10 mouse cellular contexts compared by ENCODE assay signal in the genomic region with DNA sequence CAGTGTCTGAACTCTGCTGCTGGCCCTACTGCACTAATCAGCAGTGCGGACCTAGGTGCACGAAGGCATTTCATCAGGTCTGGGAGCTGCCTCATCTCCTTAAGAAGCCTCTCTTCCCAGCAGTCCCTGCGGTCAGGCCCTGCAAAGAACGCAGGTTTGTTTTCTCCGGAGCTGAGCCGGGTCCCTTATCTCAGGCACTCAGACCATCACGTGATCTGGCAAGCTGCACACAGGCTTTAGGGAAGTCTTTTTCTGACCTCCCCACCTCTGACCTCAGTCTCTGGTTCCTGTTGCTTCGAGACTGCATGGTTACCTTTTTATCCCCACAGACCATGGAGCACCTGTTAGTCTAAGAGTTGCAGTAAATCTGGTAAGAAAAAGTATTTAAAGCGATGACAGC. TPM values are rescaled to one million over a fixed set of nuclear protein-coding genes. Genes with fewer than 3 reads are reported as not detected.
DNase-seq lines count a peak whose midpoint lies in the region; ATAC-seq lines count a peak whose summit lies in the region.
"Had no signal": no experiment of that assay in that cellular context is flagged by ENCODE, and none has a peak within 500 bp of the region (broad histone marks: within the 10 kb centered on the region; RNA-seq: fewer than 3 reads in every experiment).

No protein-coding gene starts in this region.

- H3K9ac ChIP-seq in heart, embryonic 14.5 days (ENCODE audit: low read length): no peak overlapping the region
- H3K9ac ChIP-seq in lung, embryonic 16.5 days (ENCODE audit: low read length): no peak overlapping the region
- H3K9ac ChIP-seq in stomach, embryonic 14.5 days (replicated peaks; ENCODE audit: low read depth, low read length): no peak overlapping the region
- H3K9ac ChIP-seq in midbrain, embryonic 14.5 days (replicated peaks; ENCODE audit: low read length): no peak overlapping the region

- peak overlapping the region in 1 of 2 experiments; percentile 19; a peak in 1 of 4 replicates for H3K27ac ChIP-seq in heart, embryonic 14.5 days (replicated peaks in 1 of 2; ENCODE audit: control insufficient read depth in 1 of 2, insufficient read depth in 1 of 2, low read depth in 2 of 2, low read length in 2 of 2)
- no peak overlapping the region for H3K27ac ChIP-seq in lung, embryonic 16.5 days (ENCODE audit: low read length)
- H3K27ac ChIP-seq in stomach, embryonic 14.5 days (ENCODE audit: low read length): no peak overlapping the region
- H3K27ac ChIP-seq in midbrain, embryonic 14.5 days (replicated peaks; ENCODE audit: low read depth, low read length): no peak overlapping the region

- peak; percentile 58 to 65 for DNase-seq in heart, adult 18-20 months
- DNase-seq in heart, postnatal 25 days (ENCODE audit: low spot score): no peak
- DNase-seq in gastrocnemius, postnatal 25 days: no peak
- DNase-seq in left cerebral cortex, adult 8-10 months (ENCODE audit: low spot score in 2 of 2): no peak
- no peak for DNase-seq in midbrain, embryonic 14.5 days
- DNase-seq: kidney, postnatal 36 days had no signal

- no peak overlapping the region for H3K4me3 ChIP-seq in heart, embryonic 14.5 days (ENCODE audit: control insufficient read depth in 1 of 2, insufficient read depth in 1 of 2, low read depth in 1 of 2, low read length in 2 of 2)
- H3K4me3 ChIP-seq in lung, embryonic 16.5 days (ENCODE audit: low read length): no peak overlapping the region
- H3K4me3 ChIP-seq in stomach, embryonic 14.5 days (ENCODE audit: low read depth, low read length): no peak overlapping the region
- H3K4me3 ChIP-seq in midbrain, embryonic 14.5 days (replicated peaks; ENCODE audit: low read depth, low read length): no peak overlapping the region

- no peak overlapping the region for H3K4me2 ChIP-seq in heart, embryonic 14.5 days (ENCODE audit: low read length)
- H3K4me2 ChIP-seq in lung, embryonic 16.5 days (ENCODE audit: low read depth, low read length): no peak overlapping the region
- H3K4me2 ChIP-seq in stomach, embryonic 14.5 days (replicated peaks; ENCODE audit: low read depth, low read length): no peak overlapping the region
- H3K4me2 ChIP-seq in midbrain, embryonic 14.5 days (ENCODE audit: low read length): no peak overlapping the region

- H3K27me3 ChIP-seq in heart, embryonic 14.5 days (ENCODE audit: control insufficient read depth, insufficient read depth, low read length): no peaks in the 10 kb centered on the region
- H3K27me3 ChIP-seq in lung, embryonic 16.5 days (ENCODE audit: control insufficient read depth, insufficient read depth, low read depth, low read length): no peaks in the 10 kb centered on the region
- H3K27me3 ChIP-seq in stomach, embryonic 14.5 days (ENCODE audit: control insufficient read depth, insufficient read depth, low read length): no peaks in the 10 kb centered on the region
- H3K27me3 ChIP-seq in midbrain, embryonic 14.5 days (ENCODE audit: control insufficient read depth, insufficient read depth, low read length): no peaks in the 10 kb centered on the region

- peak; percentile 61 for ATAC-seq in heart, embryonic 14.5 days (ENCODE audit: insufficient number of reproducible peaks, insufficient read depth, low FRiP score, low read depth)
- ATAC-seq in lung, embryonic 16.5 days (ENCODE audit: low read depth): peak; percentile 37
- ATAC-seq in stomach, embryonic 14.5 days (ENCODE audit: insufficient number of reproducible peaks, insufficient read depth, low FRiP score, low read depth): peak; percentile 75
- ATAC-seq in midbrain, embryonic 14.5 days (ENCODE audit: low FRiP score, low TSS enrichment): no peak
- ATAC-seq: forebrain, embryonic 16.5 days had no signal

- no peaks in the 10 kb centered on the region for H3K36me3 ChIP-seq in heart, embryonic 14.5 days (ENCODE audit: control insufficient read depth, insufficient read depth, low read length)
- no peaks in the 10 kb centered on the region for H3K36me3 ChIP-seq in lung, embryonic 16.5 days (ENCODE audit: control insufficient read depth, insufficient read depth, low read length)
- H3K36me3 ChIP-seq in stomach, embryonic 14.5 days (ENCODE audit: control insufficient read depth, insufficient read depth, low read length): no peaks in the 10 kb centered on the region
- H3K36me3 ChIP-seq in midbrain, embryonic 14.5 days (ENCODE audit: control insufficient read depth, insufficient read depth, low read length): no peaks in the 10 kb centered on the region

- WGBS in heart, embryonic 14.5 days: 13% methylated on average over 9 of the region's 9 CpGs
- WGBS in lung, embryonic 16.5 days: 21% methylated on average over 9 of the region's 9 CpGs
- WGBS in stomach, embryonic 14.5 days: 38% methylated on average over 9 of the region's 9 CpGs
- WGBS in midbrain, embryonic 14.5 days: 86% methylated on average over 9 of the region's 9 CpGs

- intact Hi-C loops in heart, postnatal 25 days (cut with DNase I): no loop called here

- peaks cover 18 to 21% of the 10 kb centered on the region in 2 experiments for H3K4me1 ChIP-seq in heart, embryonic 14.5 days (ENCODE audit: control insufficient read depth in 2 of 2, insufficient read depth in 2 of 2, low read length in 2 of 2)
- H3K4me1 ChIP-seq in lung, embryonic 16.5 days (replicated peaks; ENCODE audit: control insufficient read depth, insufficient read depth, low read length): peaks cover 9% of the 10 kb centered on the region
- H3K4me1 ChIP-seq in stomach, embryonic 14.5 days (ENCODE audit: control insufficient read depth, insufficient read depth, low read length): peaks cover 3% of the 10 kb centered on the region
- 0 out of 2 replicates have a peak, but pooled peaks cover 3% of the 10 kb centered on the region for H3K4me1 ChIP-seq in midbrain, embryonic 14.5 days (ENCODE audit: control insufficient read depth, insufficient read depth, low read length)

- H3K9me3 ChIP-seq in heart, embryonic 14.5 days (ENCODE audit: control insufficient read depth, low read length): no peaks in the 10 kb centered on the region
- H3K9me3 ChIP-seq in lung, embryonic 16.5 days (ENCODE audit: control insufficient read depth, low read length): no peaks in the 10 kb centered on the region
- H3K9me3 ChIP-seq in stomach, embryonic 14.5 days (ENCODE audit: control insufficient read depth, low read depth, low read length): no peaks in the 10 kb centered on the region
- no peaks in the 10 kb centered on the region for H3K9me3 ChIP-seq in midbrain, embryonic 14.5 days (ENCODE audit: control insufficient read depth, low read length)

RNA-seq across cellular contexts. Expression of gene Cpeb4, which starts 59.8 kb away (rescaled TPM):
- 100 to 1,000 TPM; 103 to 109 TPM for total RNA-seq in heart, adult 18-20 months (2021)
- total RNA-seq in heart, postnatal 25 days (2021): 10 to 100 TPM; 80.9 to 92.0 TPM
- 14.8 and 15.4 TPM in 2 replicates for polyA plus RNA-seq in heart, embryonic 14.5 days (2014; fragmentation: Nextera tagmentation; extraction: Ambion mirVana)
- 3.5 and 4.4 TPM in 2 replicates for polyA plus RNA-seq in lung, embryonic 16.5 days (2015; fragmentation: Nextera tagmentation; extraction: Ambion mirVana)
- polyA plus RNA-seq in stomach, embryonic 14.5 days (2014; fragmentation: Nextera tagmentation; extraction: Ambion mirVana): 4.9 and 6.5 TPM in 2 replicates
- total RNA-seq in gastrocnemius, postnatal 25 days (2021): 10 to 100 TPM; 65.3 to 91.5 TPM
- 100 to 1,000 TPM; 139 to 172 (median 151) TPM for total RNA-seq in left cerebral cortex, adult 8-10 months (2022)
- polyA plus RNA-seq in midbrain, embryonic 14.5 days (2014; fragmentation: Nextera tagmentation; extraction: Ambion mirVana): 32.2 and 34.5 TPM in 2 replicates

Comparison
In these comparisons a context has a peak if more than half of its experiments do, and no peak if none do; other contexts are left out.
1. DNase-seq: peak in heart, adult 18-20 months (2 of 2); none in heart, postnatal 25 days (single experiment), gastrocnemius, postnatal 25 days (single experiment), left cerebral cortex, adult 8-10 months (0 of 2) and midbrain, embryonic 14.5 days (single experiment).